Mouse (Mus musculus): ENCODE data around the gene Qars.

The Qars gene

GRCm38 (mm10) chr9:108488403-108488802 lies 19.1 kb upstream of the Qars start:
- DNase-seq = no peak

GRCm38 (mm10) chr9:108489215-108489614 lies 18.3 kb upstream of the Qars start:
- no peak for DNase-seq

GRCm38 (mm10) chr9:108489702-108490558 lies 17.6 kb upstream of the Qars start:
- DNase-seq = no peak

GRCm38 (mm10) chr9:108490559-108491285 lies 16.8 kb upstream of the Qars start, which contains the start of gene Usp19:
Gene Usp19, plus strand, starts transcription at chr9:108490602.
- DNase-seq = peak; percentile 93

- DNase-seq = no peak
Measured at GRCm38 (mm10) chr9:108491286-108491580, 16.3 kb upstream of the Qars start.

GRCm38 (mm10) chr9:108492043-108492750 lies 15.3 kb upstream of the Qars start:
- no peak for DNase-seq

- no peak for DNase-seq
Measured at GRCm38 (mm10) chr9:108493246-108493645, 14.3 kb upstream of the Qars start.

- no peak for DNase-seq
Measured at GRCm38 (mm10) chr9:108494146-108494825, 13.2 kb upstream of the Qars start.

- DNase-seq = no peak
Measured at GRCm38 (mm10) chr9:108494905-108495304, 12.6 kb upstream of the Qars start.

GRCm38 (mm10) chr9:108499231-108499630 lies 8.3 kb upstream of the Qars start:
- DNase-seq = no peak

- no peak for DNase-seq
Measured at GRCm38 (mm10) chr9:108499943-108500342, 7.6 kb upstream of the Qars start.

- DNase-seq = no peak
Measured at GRCm38 (mm10) chr9:108506901-108507300, 605 bp upstream of the Qars start.

GRCm38 (mm10) chr9:108508776-108509175 lies 1.3 kb downstream of the Qars start:
- DNase-seq = no peak

- peak; percentile 94 for DNase-seq
Measured at GRCm38 (mm10) chr9:108516380-108517251, 9.1 kb downstream of the Qars start, which contains the start of gene Qrich1. Gene Qrich1, plus strand, starts transcription at chr9:108516806.

- DNase-seq = peak; percentile 74
Measured at GRCm38 (mm10) chr9:108517253-108517930, 9.9 kb downstream of the Qars start.

- DNase-seq = no peak
Measured at GRCm38 (mm10) chr9:108517931-108518332, 10.4 kb downstream of the Qars start.

- no peak for DNase-seq
Measured at GRCm38 (mm10) chr9:108521604-108522003, 14.1 kb downstream of the Qars start.

- DNase-seq = no peak
Measured at GRCm38 (mm10) chr9:108523341-108523740, 15.8 kb downstream of the Qars start.

GRCm38 (mm10) chr9:108525400-108525799 lies 17.9 kb downstream of the Qars start:
- DNase-seq = no peak

GRCm38 (mm10) chr9:108530954-108531353 lies 23.4 kb downstream of the Qars start:
- DNase-seq = no peak

GRCm38 (mm10) chr9:108531496-108531895 lies 24.0 kb downstream of the Qars start:
- no peak for DNase-seq
